23 mouse cellular contexts compared by ENCODE assay signal in the genomic region with DNA sequence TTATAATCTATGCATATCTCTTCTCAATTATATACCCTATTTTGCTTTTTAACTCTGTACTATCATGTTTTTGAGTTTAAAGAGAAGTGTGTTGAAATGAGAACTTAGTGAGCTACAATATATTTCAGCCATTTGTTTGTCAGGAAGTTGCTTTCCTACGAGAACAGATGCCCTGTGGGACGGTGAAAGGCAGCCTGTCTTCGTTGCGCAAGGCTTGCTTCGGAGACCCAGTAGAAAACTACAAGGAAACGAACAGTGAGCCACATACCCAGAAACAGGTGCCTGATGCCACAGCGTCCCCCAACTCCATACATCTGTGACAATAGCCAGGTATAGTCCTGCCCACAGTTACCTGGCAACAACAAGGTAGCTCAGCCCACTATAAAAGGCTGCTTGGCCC.
"Had no signal": no experiment of that assay in that cellular context is flagged by ENCODE, and none has a peak within 500 bp of the region (broad histone marks: within the 10 kb centered on the region; RNA-seq: fewer than 3 reads in every experiment).

No protein-coding gene starts in this region.

- H3K4me1 ChIP-seq: heart, embryonic 10.5 days; heart, embryonic 12.5 days; hindbrain, embryonic 10.5 days; hindbrain, embryonic 12.5 days; intestine, embryonic 15.5 days; limb, embryonic 13.5 days; limb, embryonic 15.5 days; liver, embryonic 12.5 days had no signal

- H3K27me3 ChIP-seq: heart, embryonic 12.5 days; hindbrain, embryonic 12.5 days; intestine, embryonic 15.5 days; limb, embryonic 13.5 days; limb, embryonic 15.5 days; liver, embryonic 12.5 days had no signal

- H3K9me3 ChIP-seq: heart, embryonic 10.5 days; heart, embryonic 12.5 days; hindbrain, embryonic 10.5 days; hindbrain, embryonic 12.5 days; intestine, embryonic 15.5 days; limb, embryonic 13.5 days; limb, embryonic 15.5 days; liver, embryonic 12.5 days had no signal

- H3K27ac ChIP-seq: gastrocnemius, adult 2 months; heart, adult 2 months; heart, embryonic 10.5 days; hindbrain, embryonic 10.5 days; hindbrain, embryonic 12.5 days; hindbrain, embryonic 14.5 days; intestine, embryonic 15.5 days; limb, embryonic 13.5 days; limb, embryonic 15.5 days; liver, embryonic 12.5 days; liver, embryonic 14.5 days had no signal

- H3K4me3 ChIP-seq: gastrocnemius, adult 2 months; heart, adult 2 months; heart, embryonic 10.5 days; heart, embryonic 12.5 days; hindbrain, embryonic 10.5 days; hindbrain, embryonic 12.5 days; intestine, embryonic 15.5 days; limb, embryonic 13.5 days; limb, embryonic 15.5 days; liver, embryonic 12.5 days had no signal

- DNase-seq: gastrocnemius, adult 2 months; gastrocnemius, postnatal 10 days; gastrocnemius, postnatal 25 days; heart, adult 11 months; heart, adult 2 months; heart, postnatal 10 days; heart, postnatal 4 days; kidney, adult 18-20 months; kidney, adult 8-10 months; kidney, postnatal 10 days; kidney, postnatal 25 days; kidney, postnatal 4 days; left cerebral cortex, postnatal 4 days had no signal

- H3K36me3 ChIP-seq: heart, embryonic 10.5 days; heart, embryonic 12.5 days; hindbrain, embryonic 10.5 days; hindbrain, embryonic 12.5 days; intestine, embryonic 15.5 days; limb, embryonic 13.5 days; limb, embryonic 15.5 days; liver, embryonic 12.5 days had no signal
